Mouse (Mus musculus) midbrain, embryonic 12.5 days (tissue): Measurements from ENCODE around the gene Mapt. TPM values are rescaled to one million over a fixed set of nuclear protein-coding genes. Genes with fewer than 3 reads are reported as not detected.

Experiments
- ATAC-seq: fragments of 200-750 bp; cut with Nextera tagmentation; 2 replicates; pipeline ENCODE4 v1.8.0; 2017; ENCODE audit warnings: low read depth, moderate TSS enrichment, moderate library complexity; ENCODE audit not compliant: low FRiP score
- H3K27ac ChIP-seq: fragments of 300-500 bp; sonication (generic); replicated peaks from 2 replicates; pipeline ENCODE4 v1.5.1; 2016; ENCODE audit warnings: mild to moderate bottlenecking
- H3K27me3 ChIP-seq: fragments of 300-500 bp; sonication (generic); 2 replicates; pipeline ENCODE4 v1.6.1; 2016; ENCODE audit warnings: mild to moderate bottlenecking
- H3K36me3 ChIP-seq: fragments of 300-500 bp; sonication (generic); 2 replicates; pipeline ENCODE4 v1.6.1; 2016
- H3K4me1 ChIP-seq: fragments of 300-500 bp; sonication (generic); 2 replicates; pipeline ENCODE4 v1.6.1; 2016
- H3K4me2 ChIP-seq: fragments of 300-500 bp; sonication (generic); replicated peaks from 2 replicates; pipeline ENCODE4 v1.6.1; 2016; ENCODE audit warnings: mild to moderate bottlenecking, moderate library complexity
- H3K4me3 ChIP-seq: fragments of 300-500 bp; sonication (generic); 2 replicates; pipeline ENCODE4 v1.5.1; 2016; ENCODE audit warnings: mild to moderate bottlenecking
- H3K9ac ChIP-seq: fragments of 300-500 bp; sonication (generic); replicated peaks from 2 replicates; pipeline ENCODE4 v1.6.1; 2016; ENCODE audit warnings: mild to moderate bottlenecking, moderate library complexity
- H3K9me3 ChIP-seq: fragments of 300-500 bp; sonication (generic); 2 replicates; pipeline ENCODE4 v1.6.1; 2016; ENCODE audit warnings: mild to moderate bottlenecking
- WGBS: fragments of 180-500 bp; shearing (Covaris S2); methylation state at CpG from one replicate; pipeline ENCODE4 v1.1.7; 2016; 5-methylcytosine and 5-hydroxymethylcytosine counted together
- polyA plus RNA-seq: library from polyadenylated mRNA; unstranded; fragments of >200 nt; fragmentation: Nextera tagmentation; extraction: Ambion mirVana; gene quantifications from 2 replicates; pipeline ENCODE4 v1.2.1, GENCODE M21; 2016

Mapt gene
- polyA plus RNA-seq, 1 experiment from 2014 or later = 169 TPM

GRCm38 (mm10) chr11:104306483-104306882, 75.3 kb downstream of the Mapt start:
- WGBS = 93% methylated on average over 13 of the region's 13 CpGs
- Histone ChIP-seq H3K36me3 (peaks cover 7% of the 10 kb centered on the region; the same call in 1 of the 2 replicates), H3K27ac (no peak overlapping the region), H3K4me1 (0 out of 2 replicates have a peak, but pooled peaks cover 8% of the 10 kb centered on the region), H3K27me3 (peaks cover 14% of the 10 kb centered on the region), H3K4me2 (no peak overlapping the region), H3K9me3 (no peaks in the 10 kb centered on the region), H3K9ac (no peak overlapping the region), H3K4me3 (no peak overlapping the region)
- no peak for ATAC-seq

DNA sequence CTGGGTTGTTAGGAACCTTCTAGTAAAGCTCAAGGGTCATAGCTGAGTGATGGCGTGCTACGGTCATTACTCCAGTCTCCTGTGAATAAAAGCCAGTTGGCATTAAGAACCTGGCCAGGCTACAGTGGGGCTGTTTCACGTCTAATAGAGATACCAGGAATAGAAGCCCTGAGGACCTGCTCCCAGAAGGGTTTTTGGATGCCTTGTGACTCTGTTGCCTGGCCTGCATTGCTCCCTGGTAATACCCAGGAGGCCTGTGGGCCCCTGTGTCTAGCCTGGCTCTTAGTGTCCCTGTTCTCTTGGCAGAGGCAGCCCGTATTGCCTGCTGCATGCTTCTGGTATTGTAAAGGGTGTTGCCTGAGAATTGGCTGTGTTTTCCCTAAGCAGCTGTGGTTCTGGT, 75.9 kb downstream of the Mapt start:
- no peaks in the 10 kb centered on the region for H3K9me3 ChIP-seq
- peaks cover 14% of the 10 kb centered on the region for H3K27me3 ChIP-seq
- H3K4me2 ChIP-seq = no peak overlapping the region
- ATAC-seq = no peak
- H3K4me3 ChIP-seq = no peak overlapping the region
- H3K4me1 ChIP-seq = 0 out of 2 replicates have a peak, but pooled peaks cover 8% of the 10 kb centered on the region
- H3K36me3 ChIP-seq = peaks cover 7% of the 10 kb centered on the region; the same call in 1 of the 2 replicates
- 78% methylated on average over 4 of the region's 4 CpGs for WGBS
- no peak overlapping the region for H3K9ac ChIP-seq
- no peak overlapping the region for H3K27ac ChIP-seq

DNA sequence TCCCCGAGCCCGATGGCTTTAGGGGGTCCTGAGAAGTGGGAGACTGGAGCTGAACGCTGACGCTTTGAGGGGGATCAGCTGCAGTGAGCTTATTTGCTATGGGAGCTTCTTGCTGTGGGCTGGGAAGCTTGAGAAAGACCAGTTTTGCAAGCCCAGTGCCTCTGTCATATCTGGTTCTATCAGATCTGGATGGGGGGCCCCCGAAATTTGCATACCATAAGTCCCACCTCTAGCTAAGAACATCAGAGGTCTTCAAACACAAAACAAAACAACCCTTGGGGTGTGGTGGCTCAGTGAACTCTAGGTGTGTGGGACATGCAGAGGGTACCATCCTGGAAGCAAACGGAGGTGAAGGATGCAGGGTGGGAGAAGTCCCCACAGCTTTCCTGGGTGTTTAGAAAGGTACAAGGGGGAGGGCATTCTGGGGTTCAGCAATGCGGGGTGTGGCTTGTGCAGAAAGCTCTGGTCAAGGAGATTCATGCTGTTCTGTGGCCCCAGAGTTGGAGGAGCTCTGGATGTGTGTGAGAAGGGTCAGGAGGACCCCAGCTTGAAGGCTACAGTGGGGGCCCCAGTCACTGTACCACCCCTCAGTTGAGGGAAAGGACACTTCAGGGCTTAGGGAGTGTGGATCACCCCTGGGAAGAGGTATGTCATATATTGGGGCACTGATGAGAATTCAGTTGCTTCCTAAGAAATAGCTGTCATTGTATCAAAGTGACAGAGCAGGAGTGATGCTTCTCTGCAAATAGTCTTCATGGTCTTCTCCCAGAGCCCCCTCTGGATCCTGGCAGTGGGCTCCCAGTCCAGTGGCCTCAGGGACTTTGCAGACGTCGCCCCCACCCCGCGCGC, 78.4 kb downstream of the Mapt start:
- H3K4me1 ChIP-seq = no peaks in the 10 kb centered on the region
- H3K4me3 ChIP-seq = no peak overlapping the region
- WGBS = 40% methylated on average over 12 of the region's 12 CpGs
- no peaks in the 10 kb centered on the region for H3K9me3 ChIP-seq
- H3K27me3 ChIP-seq = peaks cover 14% of the 10 kb centered on the region
- H3K36me3 ChIP-seq = peaks cover 7% of the 10 kb centered on the region; the same call in 1 of the 2 replicates
- H3K4me2 ChIP-seq = no peak overlapping the region
- H3K9ac ChIP-seq = no peak overlapping the region
- no peak for ATAC-seq
- no peak overlapping the region for H3K27ac ChIP-seq

DNA sequence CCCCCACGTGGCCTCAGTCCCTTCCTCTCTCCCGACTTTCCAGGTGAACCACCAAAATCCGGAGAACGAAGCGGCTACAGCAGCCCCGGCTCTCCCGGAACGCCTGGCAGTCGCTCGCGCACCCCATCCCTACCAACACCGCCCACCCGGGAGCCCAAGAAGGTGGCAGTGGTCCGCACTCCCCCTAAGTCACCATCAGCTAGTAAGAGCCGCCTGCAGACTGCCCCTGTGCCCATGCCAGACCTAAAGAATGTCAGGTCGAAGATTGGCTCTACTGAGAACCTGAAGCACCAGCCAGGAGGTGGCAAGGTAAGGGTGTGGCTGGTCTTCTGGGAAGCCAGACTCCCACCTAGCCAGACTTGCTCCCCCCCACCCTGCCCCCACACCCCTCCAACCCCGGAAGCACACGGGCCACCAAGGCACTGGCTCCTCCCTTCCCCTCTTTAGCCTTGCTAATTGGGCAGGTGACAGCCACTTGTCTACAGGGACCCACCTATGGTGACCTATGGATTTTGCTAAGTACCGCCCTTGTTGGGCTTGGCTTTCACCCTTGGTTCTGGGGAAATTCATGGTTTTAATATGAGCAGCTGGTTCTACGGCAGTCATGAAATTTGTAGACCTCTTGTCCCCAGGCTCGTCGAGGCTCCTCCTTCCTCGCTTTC, 79.2 kb downstream of the Mapt start:
- no peak for ATAC-seq
- Histone ChIP-seq H3K27ac (no peak overlapping the region), H3K36me3 (peaks cover 7% of the 10 kb centered on the region; the same call in 1 of the 2 replicates), H3K9ac (no peak overlapping the region), H3K4me2 (no peak overlapping the region), H3K27me3 (peaks cover 14% of the 10 kb centered on the region), H3K9me3 (no peaks in the 10 kb centered on the region), H3K4me1 (no peaks in the 10 kb centered on the region), H3K4me3 (no peak overlapping the region)
- WGBS = 22% methylated on average over 23 of the region's 23 CpGs

GRCm38 (mm10) chr11:104311643-104312042, 80.5 kb downstream of the Mapt start:
- 73% methylated on average over 7 of the region's 7 CpGs for WGBS
- Histone ChIP-seq H3K4me3 (no peak overlapping the region), H3K27ac (no peak overlapping the region), H3K4me1 (no peaks in the 10 kb centered on the region), H3K36me3 (peaks cover 4% of the 10 kb centered on the region; the same call in 1 of the 2 replicates), H3K9ac (no peak overlapping the region), H3K27me3 (peaks cover 16% of the 10 kb centered on the region), H3K9me3 (no peaks in the 10 kb centered on the region), H3K4me2 (no peak overlapping the region)
- no peak for ATAC-seq

GRCm38 (mm10) chr11:104315703-104316102, 84.5 kb downstream of the Mapt start:
- no peaks in the 10 kb centered on the region; the same call in 1 of the 2 replicates for H3K36me3 ChIP-seq
- H3K4me1 ChIP-seq = peaks cover 18% of the 10 kb centered on the region
- H3K4me3 ChIP-seq = no peak overlapping the region
- H3K4me2 ChIP-seq = no peak overlapping the region
- no peak overlapping the region for H3K9ac ChIP-seq
- H3K27ac ChIP-seq = no peak overlapping the region
- 7% methylated on average over 6 of the region's 6 CpGs for WGBS
- H3K27me3 ChIP-seq = peaks cover 11% of the 10 kb centered on the region; the same call in 1 of the 2 replicates
- H3K9me3 ChIP-seq = no peaks in the 10 kb centered on the region
- no peak for ATAC-seq

DNA sequence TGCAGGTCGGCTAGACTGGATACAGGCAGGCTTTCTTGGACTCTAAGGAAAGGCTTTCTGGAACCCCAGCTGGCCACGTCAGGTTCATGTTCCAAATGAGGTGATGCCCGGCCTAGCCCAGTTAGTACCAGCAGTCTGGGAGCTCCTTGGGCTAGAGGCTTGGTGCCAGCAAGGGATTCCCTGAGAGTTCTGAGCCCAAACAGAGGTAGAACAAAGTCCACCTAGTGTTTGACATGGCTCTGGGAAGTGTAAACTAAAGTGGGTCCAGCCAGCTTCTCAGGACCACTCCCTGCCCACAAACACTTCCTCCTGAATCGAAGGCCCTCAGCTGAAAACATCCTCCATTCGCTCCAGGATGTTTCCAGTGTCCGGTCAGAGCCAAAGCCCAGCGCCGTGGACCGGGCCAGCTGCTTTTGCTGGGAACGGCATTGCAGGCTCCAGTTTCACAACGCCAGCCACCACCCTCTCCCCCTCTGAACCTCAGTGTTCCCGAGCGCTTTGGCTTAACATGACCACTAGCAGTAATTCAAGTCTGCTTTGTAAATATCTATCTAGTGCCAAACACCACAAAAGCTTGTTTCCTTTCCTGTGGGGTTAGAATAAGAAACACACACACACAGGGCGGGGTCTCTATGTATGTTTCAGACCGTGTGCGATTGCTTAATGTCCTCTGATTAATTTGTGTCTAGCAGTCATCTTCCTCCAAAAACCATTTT, 85.7 kb downstream of the Mapt start:
- no peak overlapping the region for H3K9ac ChIP-seq
- no peak overlapping the region for H3K4me3 ChIP-seq
- WGBS = 76% methylated on average over 16 of the region's 16 CpGs
- H3K36me3 ChIP-seq = no peaks in the 10 kb centered on the region
- peaks cover 15% of the 10 kb centered on the region; the same call in 1 of the 2 replicates for H3K27me3 ChIP-seq
- H3K27ac ChIP-seq = no peak overlapping the region
- H3K4me1 ChIP-seq = peaks cover 18% of the 10 kb centered on the region
- ATAC-seq = no peak
- H3K4me2 ChIP-seq = no peak overlapping the region
- H3K9me3 ChIP-seq = no peaks in the 10 kb centered on the region

DNA sequence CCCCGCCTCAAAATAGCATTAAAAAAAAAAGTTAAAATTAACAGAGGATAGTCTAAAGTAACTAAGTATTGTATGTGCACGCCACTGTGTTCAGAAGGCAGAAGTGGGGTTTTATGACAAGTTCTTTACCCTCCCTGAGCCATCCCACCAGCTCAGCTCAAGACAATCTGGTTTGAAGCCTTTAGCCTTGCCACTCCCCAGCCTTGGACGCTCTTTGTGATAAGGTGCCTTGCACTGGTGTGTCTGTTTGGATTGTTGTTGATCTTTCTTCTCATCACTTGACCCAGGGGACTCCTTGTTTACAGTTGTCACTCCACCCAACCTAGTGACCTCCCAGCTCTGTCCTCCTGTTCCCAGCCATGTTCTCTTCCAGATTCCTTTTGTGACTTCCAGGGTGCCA, 86.4 kb downstream of the Mapt start:
- ATAC-seq = no peak

DNA sequence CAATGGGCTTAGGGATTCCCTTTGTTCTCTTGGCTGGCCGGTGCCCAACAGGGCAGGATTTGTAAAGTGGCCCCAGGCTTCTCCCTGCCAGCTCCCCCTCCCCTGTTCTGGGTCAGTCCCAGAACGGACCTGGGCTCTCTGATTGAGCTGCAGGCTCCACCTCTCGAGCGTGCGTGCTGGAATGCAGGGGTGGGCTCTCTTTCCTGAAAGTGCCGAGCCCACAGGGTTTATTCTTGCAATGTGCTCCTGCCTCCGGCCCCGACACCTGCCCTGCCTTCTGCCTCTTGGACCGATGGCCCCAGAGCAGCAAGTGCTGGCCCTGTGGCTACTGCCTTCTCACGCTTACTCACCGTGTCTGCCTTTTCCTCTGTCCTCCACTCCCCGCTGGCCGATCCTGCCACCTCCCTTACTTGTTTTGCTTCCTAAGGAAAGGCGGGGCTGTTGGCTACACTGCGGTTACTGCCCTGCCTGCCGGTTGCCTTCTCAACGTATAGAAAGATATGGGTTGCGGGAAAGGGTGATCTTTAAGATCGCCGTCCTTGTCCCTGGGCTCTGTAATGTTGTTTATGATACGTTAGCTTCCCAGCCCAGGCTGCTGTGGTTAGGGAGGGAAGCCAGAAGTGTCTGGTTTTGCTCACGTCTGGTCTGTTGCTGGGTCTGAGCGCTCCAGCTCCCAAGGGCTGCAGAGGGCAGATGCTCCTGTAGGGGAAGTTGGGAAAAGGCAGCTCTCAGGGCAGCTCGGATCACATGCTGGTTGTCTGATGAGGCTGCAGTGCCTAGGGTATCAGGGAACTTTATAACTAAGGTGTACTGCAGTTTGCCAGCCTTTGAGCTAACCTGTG, 88.0 kb downstream of the Mapt start:
- peak overlapping the region; percentile 52 for H3K27ac ChIP-seq

More for the DNA sequence above, 86.4 kb downstream of the Mapt start:
- Histone ChIP-seq H3K4me3 (no peak overlapping the region), H3K27ac (no peak overlapping the region), H3K4me2 (no peak overlapping the region), H3K9me3 (no peaks in the 10 kb centered on the region), H3K4me1 (peaks cover 18% of the 10 kb centered on the region), H3K9ac (no peak overlapping the region), H3K36me3 (no peaks in the 10 kb centered on the region), H3K27me3 (peaks cover 15% of the 10 kb centered on the region; the same call in 1 of the 2 replicates)
- WGBS = 75% methylated on average over 3 of the region's 3 CpGs

GRCm38 (mm10) chr11:104320511-104320910, 89.3 kb downstream of the Mapt start:
- no peak for ATAC-seq
- no peak overlapping the region for H3K4me2 ChIP-seq
- H3K9me3 ChIP-seq = no peaks in the 10 kb centered on the region
- H3K9ac ChIP-seq = no peak overlapping the region
- H3K27me3 ChIP-seq = peaks cover 15% of the 10 kb centered on the region; the same call in 1 of the 2 replicates
- no peaks in the 10 kb centered on the region for H3K36me3 ChIP-seq
- WGBS = 57% methylated on average over 5 of the region's 5 CpGs
- peaks cover 18% of the 10 kb centered on the region for H3K4me1 ChIP-seq
- H3K4me3 ChIP-seq = no peak overlapping the region
- no peak overlapping the region for H3K27ac ChIP-seq

More for the DNA sequence above, 88.0 kb downstream of the Mapt start:
- peak; percentile 68 for ATAC-seq
- Histone ChIP-seq H3K9ac (peak overlapping the region; percentile 53), H3K36me3 (no peaks in the 10 kb centered on the region), H3K4me3 (peak overlapping the region; percentile 41), H3K27me3 (peaks cover 15% of the 10 kb centered on the region; the same call in 1 of the 2 replicates), H3K4me1 (peaks cover 18% of the 10 kb centered on the region), H3K4me2 (peak overlapping the region; percentile 66), H3K9me3 (no peaks in the 10 kb centered on the region)
- under 1% methylated on average over 24 of the region's 24 CpGs for WGBS

GRCm38 (mm10) chr11:104322142-104322541, 91.0 kb downstream of the Mapt start:
- Histone ChIP-seq H3K27me3 (0 out of 2 replicates have a peak, but pooled peaks cover 8% of the 10 kb centered on the region), H3K9ac (no peak overlapping the region), H3K4me1 (peaks cover 18% of the 10 kb centered on the region), H3K36me3 (no peaks in the 10 kb centered on the region), H3K9me3 (no peaks in the 10 kb centered on the region), H3K4me3 (no peak overlapping the region), H3K27ac (no peak overlapping the region), H3K4me2 (no peak overlapping the region)
- WGBS = 30% methylated on average over 4 of the region's 4 CpGs
- no peak for ATAC-seq
